Mouse (Mus musculus) adrenal gland, adult (tissue): Measurements from ENCODE around the gene Lrrc4.

Source experiments
- DNase-seq, 2 experiments: peaks; one replicate each; pipeline ENCODE4 v3.0.0; 2022 to 2023; ENCODE audit warnings: low spot score in 1 of 2; ENCODE audit not compliant: inconsistent age in 2 of 2

Lrrc4 gene

DNA sequence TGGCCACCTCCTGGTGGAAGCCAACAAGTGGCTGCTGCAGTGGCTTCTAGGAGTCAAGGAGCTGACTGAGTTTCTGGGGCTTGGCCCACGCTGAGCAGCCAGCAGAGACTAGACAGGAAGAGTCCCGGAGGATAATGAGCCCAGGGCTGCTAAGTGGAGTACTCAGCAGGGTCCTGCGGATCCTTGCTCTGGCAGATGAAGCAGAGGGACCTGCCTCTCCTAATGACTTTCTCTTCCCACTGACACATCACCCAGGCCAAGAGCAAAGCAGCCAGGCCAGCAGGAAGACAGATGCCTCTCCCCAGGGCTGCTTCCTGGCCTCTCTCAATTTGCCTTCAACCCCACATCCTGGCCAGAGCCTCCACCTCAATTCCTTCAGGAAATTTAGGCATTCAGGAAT, 23.9 kb upstream of the Lrrc4 start:
- DNase-seq = no peak

GRCm38 (mm10) chr6:28854598-28854997, 23.1 kb upstream of the Lrrc4 start:
- no peak for DNase-seq

DNA sequence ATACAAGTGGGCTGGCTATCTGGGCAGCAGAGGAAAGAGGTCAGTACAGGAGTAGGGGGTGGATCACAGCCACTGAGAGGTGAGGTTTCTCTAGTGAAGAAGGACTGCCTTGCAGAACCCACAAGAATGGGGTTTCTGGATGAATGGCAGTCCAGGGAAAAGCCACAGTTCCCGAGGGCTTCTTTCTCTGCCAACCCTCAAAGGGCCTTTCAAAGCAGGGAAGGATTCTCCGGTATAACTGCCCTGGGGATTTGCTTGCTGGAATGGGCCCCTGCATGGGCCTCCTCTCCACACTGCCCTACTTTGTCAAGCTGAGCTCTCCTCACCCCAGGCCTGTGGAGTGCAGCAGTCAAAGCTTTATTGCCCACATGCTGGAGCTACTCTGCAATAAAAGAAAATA, 22.1 kb upstream of the Lrrc4 start:
- DNase-seq = no peak

- no peak for DNase-seq
Measured at GRCm38 (mm10) chr6:28853164-28853563, 21.6 kb upstream of the Lrrc4 start.

- DNase-seq = no peak
Measured at GRCm38 (mm10) chr6:28852342-28852741, 20.8 kb upstream of the Lrrc4 start.

GRCm38 (mm10) chr6:28850326-28850900, 18.9 kb upstream of the Lrrc4 start:
- peak in 1 of 2 experiments; percentile 83 for DNase-seq

GRCm38 (mm10) chr6:28849317-28849716, 17.8 kb upstream of the Lrrc4 start:
- peak in 1 of 2 experiments; percentile 53 for DNase-seq

GRCm38 (mm10) chr6:28848891-28849290, 17.3 kb upstream of the Lrrc4 start:
- no peak for DNase-seq

GRCm38 (mm10) chr6:28848285-28848794, 16.8 kb upstream of the Lrrc4 start:
- no peak for DNase-seq

- no peak for DNase-seq
Measured at GRCm38 (mm10) chr6:28847616-28848015, 16.1 kb upstream of the Lrrc4 start.

GRCm38 (mm10) chr6:28845610-28846009, 14.1 kb upstream of the Lrrc4 start:
- no peak for DNase-seq

DNA sequence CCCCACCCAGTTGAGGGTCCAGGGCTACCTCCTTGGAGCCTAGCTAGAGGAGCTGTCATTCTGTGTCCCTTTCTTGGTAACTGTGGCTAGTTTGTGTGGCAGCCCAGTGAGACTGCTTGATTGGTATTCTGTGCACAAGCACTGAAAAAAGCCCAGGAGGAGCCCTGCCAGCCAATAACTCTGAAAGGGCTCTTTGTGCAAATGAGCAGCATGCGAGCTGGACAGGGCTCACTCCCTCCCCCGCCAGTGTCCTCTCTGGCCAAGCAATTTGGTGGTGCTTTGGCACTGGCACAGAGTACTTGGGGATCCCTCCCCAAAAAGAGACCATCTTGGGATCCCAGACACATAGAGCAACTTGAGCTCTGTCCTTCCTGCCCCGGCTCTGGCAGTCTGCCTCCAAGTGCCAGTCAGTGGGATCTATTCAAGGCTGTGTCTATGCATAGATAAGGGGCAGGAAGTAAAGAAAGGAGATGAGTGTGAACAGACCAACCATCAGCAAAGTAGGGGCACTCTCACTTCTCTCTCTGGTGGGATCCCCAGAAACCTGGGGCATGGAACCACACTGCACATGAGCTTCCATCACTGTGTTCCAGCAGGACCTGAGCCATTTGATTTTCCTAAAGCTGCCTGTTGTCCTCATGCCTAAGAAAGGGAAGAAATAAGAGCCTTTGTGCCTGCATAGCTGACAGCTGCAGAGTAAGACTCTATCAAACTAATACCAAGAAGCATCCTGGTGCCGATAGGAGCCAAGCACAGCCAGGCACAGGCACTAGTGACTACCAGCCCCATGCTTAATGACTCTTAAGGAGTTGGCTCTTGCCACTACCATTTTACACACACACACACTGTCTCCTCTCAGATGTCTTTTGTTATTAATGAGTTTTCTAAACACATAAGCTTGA, 11.1 kb upstream of the Lrrc4 start:
- DNase-seq = peak in 1 of 2 experiments; percentile 61

DNA sequence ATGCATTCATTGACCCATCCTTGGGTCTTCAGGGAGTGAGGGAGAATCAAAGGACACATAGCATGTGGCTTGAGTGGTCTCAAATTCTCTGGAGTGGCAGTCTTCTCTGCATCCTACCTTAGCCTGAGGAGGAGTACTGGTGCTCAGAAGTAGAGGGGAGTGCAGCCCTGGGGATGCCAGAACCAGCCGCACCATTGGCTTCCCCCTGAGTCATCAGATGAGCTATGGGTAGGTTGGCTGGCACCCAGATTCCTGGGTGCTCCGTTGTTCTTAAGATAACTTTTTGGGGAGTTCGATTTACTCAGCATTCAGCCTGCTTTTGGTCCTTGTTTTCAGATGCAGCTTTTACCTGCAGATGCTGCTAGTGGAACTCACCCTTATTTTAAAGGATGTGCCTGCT, 10.0 kb upstream of the Lrrc4 start:
- DNase-seq = peak; percentile 71 to 76

DNA sequence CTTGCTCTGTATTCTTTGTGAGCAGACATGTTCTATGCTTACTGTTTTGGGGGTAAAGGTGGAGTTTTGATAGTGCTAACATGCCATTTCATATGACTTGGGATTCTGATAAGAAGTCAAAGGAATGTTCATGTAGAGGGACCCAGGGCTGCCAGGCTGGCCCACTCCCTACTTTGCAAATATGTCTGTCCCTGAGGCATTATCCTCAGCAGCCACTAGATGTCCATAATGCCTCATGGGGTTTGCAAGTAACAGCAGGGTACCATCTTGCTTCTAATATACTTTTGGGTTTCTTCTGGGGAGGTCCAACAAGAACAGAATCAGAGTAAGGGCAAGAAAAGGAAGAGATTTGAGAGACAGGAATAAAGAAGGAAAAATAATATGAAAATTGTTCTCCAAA, 5.1 kb upstream of the Lrrc4 start:
- DNase-seq = peak in 1 of 2 experiments; percentile 60

GRCm38 (mm10) chr6:28834046-28834445, 2.5 kb upstream of the Lrrc4 start:
- no peak for DNase-seq

DNA sequence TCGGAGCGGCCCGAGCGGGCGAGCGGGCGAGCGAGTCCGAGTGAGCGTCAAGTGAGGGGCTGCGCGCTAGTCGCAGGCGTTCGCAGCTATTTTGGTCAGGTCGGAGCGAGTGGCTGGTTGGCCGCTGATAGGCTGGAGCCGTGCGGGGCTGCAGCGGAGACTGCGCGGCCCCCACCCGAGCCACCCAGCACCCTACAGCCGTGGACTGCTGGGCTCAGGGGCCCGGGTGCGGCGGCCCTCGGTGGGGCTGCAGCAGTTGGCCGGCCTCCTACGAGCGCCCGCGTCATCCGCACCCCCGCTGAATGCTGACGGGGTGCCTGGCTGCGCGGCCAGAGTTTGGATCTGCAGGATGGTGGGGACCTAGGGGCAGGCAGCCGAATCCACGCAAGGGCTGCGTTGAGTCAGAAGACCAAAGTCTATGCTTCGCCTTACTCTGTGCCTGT, 1.9 kb upstream of the Lrrc4 start:
- peak; percentile 71 to 85 for DNase-seq

- peak; percentile 69 to 86 for DNase-seq
Measured at GRCm38 (mm10) chr6:28832751-28833291, 1.3 kb upstream of the Lrrc4 start.

- DNase-seq = peak; percentile 68 to 82
Measured at GRCm38 (mm10) chr6:28831854-28832750, 555 bp upstream of the Lrrc4 start.

DNA sequence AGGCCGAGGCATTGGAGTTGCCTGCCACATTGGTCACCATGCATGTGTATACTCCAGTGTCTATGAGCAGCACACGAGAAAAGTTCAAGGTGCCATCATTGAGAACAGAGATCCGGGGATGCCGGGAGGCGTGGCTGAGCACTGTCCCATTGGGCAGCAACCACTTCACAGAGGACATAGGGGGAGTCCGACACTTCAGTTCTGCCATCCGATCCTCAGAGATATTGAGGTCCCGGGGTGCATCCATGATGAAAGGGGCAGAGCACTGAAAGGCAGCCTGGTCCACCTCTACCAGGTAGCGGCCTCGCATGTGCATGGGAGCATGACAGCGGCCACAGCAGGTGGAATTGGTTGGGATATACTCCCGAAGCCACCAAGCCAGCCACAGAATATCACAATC, 1.2 kb downstream of the Lrrc4 start:
- peak in 1 of 2 experiments; percentile 70 for DNase-seq

DNA sequence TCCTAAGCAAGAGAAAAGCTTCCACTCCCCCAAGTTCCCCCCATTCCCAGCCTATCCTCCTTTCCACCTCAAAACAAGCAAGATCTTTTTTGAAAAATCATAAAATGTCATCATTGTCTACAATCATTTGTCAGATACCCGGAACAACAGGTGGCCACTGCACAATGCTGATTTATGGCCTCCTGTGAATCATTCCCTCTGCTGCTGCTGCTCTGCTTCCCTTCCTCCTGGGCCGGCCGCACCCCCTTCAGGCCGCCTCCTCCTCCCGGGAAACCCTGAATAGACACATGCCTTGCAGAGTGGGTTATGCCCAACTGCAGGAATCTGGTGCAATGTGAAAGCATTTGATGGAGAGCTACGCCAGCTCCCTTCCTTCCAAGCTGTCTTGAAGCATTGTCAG, 3.0 kb downstream of the Lrrc4 start:
- peak; percentile 81 to 88 for DNase-seq

- DNase-seq = peak in 1 of 2 experiments; percentile 41
Measured at GRCm38 (mm10) chr6:28827565-28827964, 4.0 kb downstream of the Lrrc4 start.
